In genomic region chr9:44607306-44607705, GRCm38 (mm10) we compare ENCODE assay signal across 10 mouse cellular contexts. TPM values are rescaled to one million over a fixed set of nuclear protein-coding genes. Genes with fewer than 3 reads are reported as not detected.
DNase-seq lines count a peak whose midpoint lies in the region; ATAC-seq and TF ChIP-seq lines count a peak whose summit lies in the region.
"Had no signal": no experiment of that assay in that cellular context is flagged by ENCODE, and none has a peak within 500 bp of the region (broad histone marks: within the 10 kb centered on the region; RNA-seq: fewer than 3 reads in every experiment).

No protein-coding gene starts in this region.

- peak overlapping the region; percentile 80 for H3K4me3 ChIP-seq in layer of hippocampus, adult 2 months
- no peak overlapping the region; the same call in 1 of the 2 replicates for H3K4me3 ChIP-seq in forebrain, embryonic 11.5 days (ENCODE audit: low read depth, low read length)
- H3K4me3 ChIP-seq in intestine, embryonic 16.5 days (ENCODE audit: low read length): peak overlapping the region; percentile 28
- H3K4me3 ChIP-seq in neural tube, embryonic 12.5 days: no peak overlapping the region

- H3K4me1 ChIP-seq in forebrain, embryonic 11.5 days (replicated peaks; ENCODE audit: control insufficient read depth, insufficient read depth, low read length): peaks cover 8% of the 10 kb centered on the region; the same call in 1 of the 2 replicates
- peaks cover 14% of the 10 kb centered on the region for H3K4me1 ChIP-seq in intestine, embryonic 16.5 days (ENCODE audit: control insufficient read depth, insufficient read depth, low read length)
- peaks cover 23% of the 10 kb centered on the region for H3K4me1 ChIP-seq in neural tube, embryonic 12.5 days

- intact Hi-C loops in gastrocnemius, postnatal 36 days (cut with DNase I): no loop called here

- peaks cover 11% of the 10 kb centered on the region for H3K36me3 ChIP-seq in forebrain, embryonic 11.5 days (ENCODE audit: control insufficient read depth, insufficient read depth, low read length)
- peaks cover 14% of the 10 kb centered on the region for H3K36me3 ChIP-seq in intestine, embryonic 16.5 days (ENCODE audit: control insufficient read depth, insufficient read depth, low read length)
- peaks cover 42% of the 10 kb centered on the region for H3K36me3 ChIP-seq in neural tube, embryonic 12.5 days

- no peak overlapping the region for H3K27ac ChIP-seq in layer of hippocampus, adult 2 months
- no peak overlapping the region for H3K27ac ChIP-seq in forebrain, embryonic 11.5 days (ENCODE audit: low read depth, low read length)
- H3K27ac ChIP-seq in intestine, embryonic 16.5 days (ENCODE audit: low read length): no peak overlapping the region
- no peak overlapping the region for H3K27ac ChIP-seq in neural tube, embryonic 12.5 days

- WGBS in forebrain, embryonic 11.5 days: 91% methylated on average over 4 of the region's 4 CpGs
- WGBS in intestine, embryonic 16.5 days: 45% methylated on average over 4 of the region's 4 CpGs
- WGBS in neural tube, embryonic 12.5 days: 71% methylated on average over 4 of the region's 4 CpGs

- no peak overlapping the region for H3K9ac ChIP-seq in forebrain, embryonic 11.5 days (ENCODE audit: low read length)
- H3K9ac ChIP-seq in intestine, embryonic 16.5 days (ENCODE audit: low read depth, low read length): no peak overlapping the region
- no peak overlapping the region for H3K9ac ChIP-seq in neural tube, embryonic 12.5 days

- DNase-seq in layer of hippocampus, adult 2 months (ENCODE audit: low spot score in 2 of 2): no peak
- DNase-seq in layer of hippocampus, adult 9-10 months (ENCODE audit: low spot score): no peak
- no peak for DNase-seq in forebrain, embryonic 11.5 days (ENCODE audit: low spot score)
- DNase-seq in urinary bladder, postnatal 4 days (ENCODE audit: low spot score in 2 of 2): no peak
- no peak for DNase-seq in cerebellum, postnatal 25 days
- DNase-seq in gastrocnemius, postnatal 36 days: no peak
- DNase-seq: left cerebral cortex, postnatal 4 days; spleen, adult 18-20 months had no signal

- no peaks in the 10 kb centered on the region for H3K9me3 ChIP-seq in forebrain, embryonic 11.5 days (ENCODE audit: control insufficient read depth, low read length)
- no peaks in the 10 kb centered on the region for H3K9me3 ChIP-seq in intestine, embryonic 16.5 days (ENCODE audit: control insufficient read depth, low read length)
- H3K9me3 ChIP-seq in neural tube, embryonic 12.5 days: no peaks in the 10 kb centered on the region

- no peak for TF ChIP-seq CTCF in layer of hippocampus, adult 2 months (conservative IDR thresholded peaks at IDR 0.05)

- ATAC-seq in forebrain, embryonic 11.5 days (replicated peaks; ENCODE audit: low FRiP score): no peak
- ATAC-seq in intestine, embryonic 16.5 days: no peak
- no peak for ATAC-seq in neural tube, embryonic 12.5 days (ENCODE audit: low FRiP score, low read depth)

- H3K27me3 ChIP-seq in forebrain, embryonic 11.5 days (ENCODE audit: control insufficient read depth, insufficient read depth, low read length): no peaks in the 10 kb centered on the region
- H3K27me3 ChIP-seq in intestine, embryonic 16.5 days (replicated peaks; ENCODE audit: control insufficient read depth, insufficient read depth, low read length): no peaks in the 10 kb centered on the region
- no peaks in the 10 kb centered on the region for H3K27me3 ChIP-seq in neural tube, embryonic 12.5 days (replicated peaks)

- 0 out of 2 replicates have a peak overlapping the region, but pooled peaks have one; percentile 1 for H3K4me2 ChIP-seq in forebrain, embryonic 11.5 days (ENCODE audit: low read depth, low read length, severe bottlenecking)
- H3K4me2 ChIP-seq in intestine, embryonic 16.5 days (ENCODE audit: low read depth, low read length): peak overlapping the region; percentile 45
- peak overlapping the region; percentile 68 for H3K4me2 ChIP-seq in neural tube, embryonic 12.5 days (replicated peaks)

RNA-seq across cellular contexts. Expression of gene Ddx6, which starts 2.6 kb away (rescaled TPM):
- total RNA-seq in layer of hippocampus, adult 2 months (2021): 100 to 1,000 TPM; 132 to 135 TPM
- polyA plus RNA-seq in forebrain, embryonic 11.5 days (2014; fragmentation: Nextera tagmentation; extraction: Ambion mirVana): 16.2 and 17.2 TPM in 2 replicates
- polyA plus RNA-seq in intestine, embryonic 16.5 days (2015; fragmentation: Nextera tagmentation; extraction: Ambion mirVana): 8.1 and 9.8 TPM in 2 replicates
- 17.6 and 26.7 TPM in 2 replicates for polyA plus RNA-seq in neural tube, embryonic 12.5 days (2016; fragmentation: Nextera tagmentation; extraction: Ambion mirVana)
- 10 to 100 TPM; 57.4 to 60.7 TPM for total RNA-seq in gastrocnemius, postnatal 36 days (2021)

RNA-seq across cellular contexts. Expression of gene Cxcr5, which starts 45.6 kb away (rescaled TPM):
- total RNA-seq in layer of hippocampus, adult 2 months (2021): not detected
- polyA plus RNA-seq in forebrain, embryonic 11.5 days (2014; fragmentation: Nextera tagmentation; extraction: Ambion mirVana): 0.09 TPM in 1 of 2 replicates, not detected in the other
- 1.1 TPM in 2 replicates for polyA plus RNA-seq in intestine, embryonic 16.5 days (2015; fragmentation: Nextera tagmentation; extraction: Ambion mirVana)
- polyA plus RNA-seq in neural tube, embryonic 12.5 days (2016; fragmentation: Nextera tagmentation; extraction: Ambion mirVana): not detected in 2 replicates
- total RNA-seq in gastrocnemius, postnatal 36 days (2021): not detected
- total RNA-seq: left cerebral cortex, postnatal 4 days had no signal

Comparison
In these comparisons a context has a peak if more than half of its experiments do, and no peak if none do; other contexts are left out.
1. H3K4me3 ChIP-seq: peak in layer of hippocampus, adult 2 months (single experiment) and intestine, embryonic 16.5 days (single experiment); none in forebrain, embryonic 11.5 days (single experiment) and neural tube, embryonic 12.5 days (single experiment).
2. H3K4me2 ChIP-seq: peak in every context shown above with its lines; median percentile 68 in neural tube, embryonic 12.5 days; 45 in intestine, embryonic 16.5 days; 1 in forebrain, embryonic 11.5 days.